Mouse (Mus musculus): ENCODE measurements around the gene Arsa. TPM values are rescaled to one million over a fixed set of nuclear protein-coding genes. Genes with fewer than 3 reads are reported as not detected.

Arsa gene
- 13.7 TPM for total RNA-seq (2023)

GRCm38 (mm10) chr15:89477091-89477491, at the start of gene Arsa:
TSS of gene Arsa (minus strand) at chr15:89477425.

GRCm38 (mm10) chr15:89498961-89499688, 21.9 kb upstream of the Arsa start, which contains the start of gene Shank3:
TSS of gene Shank3 (plus strand) at chr15:89499623.

GRCm38 (mm10) chr15:89453865-89454478, 23.3 kb downstream of the Arsa start, which contains the start of gene Mapk8ip2:
TSS of gene Mapk8ip2 (plus strand) at chr15:89453913.

GRCm38 (mm10) chr15:89429352-89430221, 47.6 kb downstream of the Arsa start, which contains the start of the genes C730034F03Rik, Gm44502 and Chkb:
TSS of gene C730034F03Rik (plus strand) at chr15:89429589.
TSS of gene Gm44502 (minus strand) at chr15:89429696.
TSS of gene Chkb (minus strand) at chr15:89429908.

GRCm38 (mm10) chr15:89425711-89426121, 51.5 kb downstream of the Arsa start, which contains the start of gene Cpt1b:
TSS of gene Cpt1b (minus strand) at chr15:89425863.

Other genes starting within 250 kb of the Arsa start
- 416 TPM for gene Sbf1, start 162.1 kb downstream of the Arsa start, total RNA-seq (2023)
- not detected for gene Adm2, start 154.7 kb downstream of the Arsa start, total RNA-seq (2023)
- gene Miox, start 143.0 kb downstream of the Arsa start, total RNA-seq (2023) = not detected
- gene Lmf2, start 121.8 kb downstream of the Arsa start, total RNA-seq (2023) = 52.1 TPM
- gene Ncaph2, start 121.7 kb downstream of the Arsa start, total RNA-seq (2023) = 133 TPM
- 18.3 TPM for gene Sco2, start 103.6 kb downstream of the Arsa start, total RNA-seq (2023)
- gene Tymp, start 100.4 kb downstream of the Arsa start, total RNA-seq (2023) = 0.50 TPM
- gene Odf3b, start 98.1 kb downstream of the Arsa start, total RNA-seq (2023) = 1.7 TPM
- not detected for gene Klhdc7b, start 92.5 kb downstream of the Arsa start, total RNA-seq (2023)
- not detected for gene Syce3, start 66.9 kb downstream of the Arsa start, total RNA-seq (2023)
- gene Cpt1b, start 51.6 kb downstream of the Arsa start, total RNA-seq (2023) = 2.2 TPM
- gene C730034F03Rik, start 47.8 kb downstream of the Arsa start, total RNA-seq (2023) = 9.0 TPM
- 2.9 TPM for gene Gm44502, start 47.7 kb downstream of the Arsa start, total RNA-seq (2023)
- 194 TPM for gene Chkb, start 47.5 kb downstream of the Arsa start, total RNA-seq (2023)
- not detected for gene Mapk8ip2, start 23.5 kb downstream of the Arsa start, total RNA-seq (2023)
- gene Shank3, start 22.2 kb upstream of the Arsa start, total RNA-seq (2023) = 1.0 TPM
- not detected for gene Acr, start 90.9 kb upstream of the Arsa start, total RNA-seq (2023)
- 0.68 TPM for gene Rabl2, start 114.5 kb upstream of the Arsa start, total RNA-seq (2023)